Mouse (Mus musculus): ENCODE measurements around the gene Mbtps1. TPM values are rescaled to one million over a fixed set of nuclear protein-coding genes. Genes with fewer than 3 reads are reported as not detected.
A peak's percentile ranks its signal among the peaks of the same experiment; 100 is the strongest.

Gene Mbtps1
- total RNA-seq (2021): 10 to 100 TPM; 68.6 to 70.0 TPM

GRCm38 (mm10) chr8:119558603-119559401 lies at the start of gene Mbtps1:
Mbtps1 (minus strand) TSS chr8:119558735.
- peak; percentile 99 for DNase-seq

DNA sequence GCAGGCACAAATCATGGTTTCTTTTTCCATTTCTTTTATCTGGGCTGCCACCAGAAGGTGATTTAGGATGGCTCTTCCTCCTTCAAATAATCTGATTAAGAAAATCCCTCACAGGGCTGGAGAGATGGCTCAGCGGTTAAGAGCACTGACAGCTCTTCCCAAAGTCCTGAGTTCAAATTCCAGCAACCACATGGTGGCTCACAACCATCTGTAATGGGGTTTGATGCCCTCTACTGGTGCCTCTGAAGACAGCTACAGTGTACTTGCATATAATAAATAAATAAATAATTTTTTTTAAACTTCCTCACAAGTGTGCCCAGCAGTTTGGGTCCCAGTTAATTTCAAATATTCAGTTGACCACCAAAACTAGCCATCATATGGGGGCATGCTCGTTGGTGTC lies 47.7 kb upstream of the Mbtps1 start:
- DNase-seq: no peak

DNA sequence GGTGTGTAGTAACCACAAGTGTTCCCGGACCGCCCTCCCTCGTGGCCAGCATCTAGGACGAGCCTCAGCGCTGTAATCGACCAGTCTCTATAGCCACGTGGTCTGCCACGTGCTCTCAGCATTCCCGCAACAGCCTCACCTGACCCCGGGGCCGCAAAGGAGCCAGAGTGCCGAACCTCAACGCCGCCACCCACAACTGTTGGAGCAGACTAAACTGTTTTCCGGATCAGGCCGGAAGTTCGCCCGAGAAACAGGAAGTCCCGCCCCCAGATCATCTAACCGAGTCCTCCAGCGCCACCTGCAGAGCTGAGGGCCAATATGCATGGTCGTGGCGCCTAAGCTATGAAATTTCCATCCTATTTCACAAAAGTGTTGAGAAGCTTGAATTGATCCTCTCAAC lies 46.5 kb upstream of the Mbtps1 start, which contains the start of gene Taf1c:
Taf1c (minus strand) TSS at position 227 of the 400 bp plus-strand sequence.
- peak; percentile 96 for DNase-seq

GRCm38 (mm10) chr8:119604398-119604803 lies 45.9 kb upstream of the Mbtps1 start:
- DNase-seq: no peak

DNA sequence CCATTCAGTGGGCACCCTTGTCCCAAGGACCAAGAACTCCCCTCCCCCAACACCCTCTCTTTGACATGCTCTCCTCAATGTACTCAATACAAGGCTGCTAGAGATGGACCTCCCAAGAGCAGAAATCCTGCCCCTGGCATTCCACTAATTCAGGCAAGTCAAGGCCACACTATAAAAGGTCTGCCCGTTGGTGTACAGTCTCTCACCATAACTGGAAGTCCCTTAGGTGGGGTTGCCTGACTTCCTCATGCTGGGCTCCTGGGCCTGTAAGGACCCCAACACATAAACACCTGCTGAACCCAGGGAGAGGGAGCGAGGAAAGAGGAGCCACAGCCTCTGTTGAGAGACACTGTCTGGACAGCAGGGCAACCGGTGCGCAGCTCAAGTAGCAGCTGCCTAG lies 45.2 kb upstream of the Mbtps1 start:
- no peak for DNase-seq

- DNase-seq: no peak
These were observed 32.9 kb upstream of the Mbtps1 start for GRCm38 (mm10) chr8:119591456-119591855.

GRCm38 (mm10) chr8:119590348-119590747 lies 31.8 kb upstream of the Mbtps1 start:
- no peak for DNase-seq

GRCm38 (mm10) chr8:119588844-119589243 lies 30.3 kb upstream of the Mbtps1 start:
- no peak for DNase-seq

- DNase-seq: no peak
These were observed 29.8 kb upstream of the Mbtps1 start for GRCm38 (mm10) chr8:119588321-119588720.

GRCm38 (mm10) chr8:119585901-119586300 lies 27.4 kb upstream of the Mbtps1 start:
- DNase-seq: no peak

GRCm38 (mm10) chr8:119580441-119581161 lies 22.1 kb upstream of the Mbtps1 start:
- no peak for DNase-seq

- no peak for DNase-seq
These were observed 20.6 kb upstream of the Mbtps1 start for GRCm38 (mm10) chr8:119579096-119579495.

GRCm38 (mm10) chr8:119575366-119575726 lies 16.8 kb upstream of the Mbtps1 start:
- DNase-seq: no peak

DNA sequence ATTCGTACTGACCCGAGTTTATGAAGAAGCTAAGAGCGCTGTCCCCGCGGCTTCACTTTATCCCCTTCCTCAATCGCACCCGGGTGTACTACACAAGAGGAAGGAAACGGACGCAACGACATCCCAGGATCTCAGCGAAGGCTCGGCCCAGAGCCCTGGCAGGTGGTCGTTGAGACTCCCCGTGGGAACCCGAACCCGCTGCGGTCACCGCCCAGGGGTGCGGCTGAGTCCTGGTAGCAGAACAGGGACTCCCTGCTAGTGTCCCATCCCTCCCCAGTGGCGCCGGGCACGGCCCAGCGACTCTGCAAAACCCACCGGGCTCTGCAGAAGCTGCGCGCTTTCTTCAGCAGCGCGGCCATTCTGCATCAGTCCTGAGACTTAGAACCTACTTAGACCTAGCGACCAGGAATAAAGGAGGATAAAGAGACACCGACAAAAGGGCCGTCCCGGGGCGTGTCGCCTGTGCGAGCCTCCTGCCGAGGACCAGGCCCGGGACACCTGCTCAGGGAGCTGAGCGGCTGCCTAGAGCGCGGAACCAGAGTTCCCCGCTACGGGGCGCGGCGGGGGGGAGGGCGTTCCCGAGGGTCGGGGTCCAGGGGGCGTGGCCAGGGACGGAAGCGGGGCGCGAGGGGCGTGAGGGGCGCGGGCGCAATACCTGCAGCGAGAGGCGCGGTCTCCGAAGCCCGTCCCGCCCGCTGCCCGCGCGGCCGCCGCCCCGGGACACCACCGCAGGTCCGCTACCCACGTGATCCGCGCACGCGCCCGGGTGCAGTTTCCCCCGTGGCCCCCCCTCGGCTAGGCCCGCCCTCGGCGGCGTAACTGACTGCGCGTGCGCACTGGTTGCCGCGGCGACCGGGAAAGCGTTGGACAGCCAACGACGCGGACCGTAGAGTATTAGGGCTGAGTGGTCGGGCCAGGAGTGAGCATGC lies 16.2 kb upstream of the Mbtps1 start, which contains the start of the genes Hsdl1 and Dnaaf1:
Hsdl1 (minus strand) TSS at position 747 of the 929 bp plus-strand sequence.
Dnaaf1 (plus strand) TSS at position 799 of the 929 bp plus-strand sequence.
- peak; percentile 98 for DNase-seq

DNA sequence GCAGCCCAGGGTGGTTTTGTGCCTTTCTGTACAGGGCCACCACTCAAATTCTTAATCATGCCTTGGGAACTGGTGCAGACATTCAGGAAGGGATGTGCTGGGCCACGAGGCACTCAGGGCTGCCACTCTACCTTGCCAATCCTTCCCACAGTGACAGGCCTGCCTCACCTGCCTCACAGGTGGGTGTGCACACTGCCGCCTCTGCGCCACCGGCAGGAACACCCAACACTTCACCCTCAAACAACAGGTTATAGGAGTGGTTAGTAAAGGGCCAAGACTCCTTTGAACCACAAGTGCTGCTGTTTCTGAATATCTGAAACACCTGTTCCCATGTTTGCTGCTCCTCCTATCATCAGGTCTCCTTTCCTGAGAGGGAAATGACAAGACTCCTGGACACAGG lies 13.9 kb upstream of the Mbtps1 start:
- DNase-seq: no peak

DNA sequence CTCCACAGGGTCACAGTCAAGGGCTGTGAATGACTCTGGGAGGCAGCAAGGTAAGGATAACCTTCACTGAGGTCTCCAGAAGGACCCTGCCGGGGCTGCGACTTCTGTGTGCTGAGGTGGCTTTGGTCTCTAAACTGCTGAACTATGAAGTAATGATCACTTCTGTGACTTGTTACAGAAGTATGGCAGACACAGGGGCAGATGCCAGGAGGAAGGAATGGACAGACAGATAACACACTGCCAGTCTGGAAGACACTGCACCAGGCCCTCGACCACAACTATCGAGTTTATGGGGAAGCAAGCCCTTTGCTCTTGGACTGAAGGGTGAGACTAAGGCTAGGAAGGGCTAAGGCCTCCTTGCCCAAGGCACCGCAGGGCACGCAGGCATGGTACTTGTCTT lies 12.6 kb upstream of the Mbtps1 start:
- no peak for DNase-seq

GRCm38 (mm10) chr8:119569881-119570280 lies 11.3 kb upstream of the Mbtps1 start:
- no peak for DNase-seq

DNA sequence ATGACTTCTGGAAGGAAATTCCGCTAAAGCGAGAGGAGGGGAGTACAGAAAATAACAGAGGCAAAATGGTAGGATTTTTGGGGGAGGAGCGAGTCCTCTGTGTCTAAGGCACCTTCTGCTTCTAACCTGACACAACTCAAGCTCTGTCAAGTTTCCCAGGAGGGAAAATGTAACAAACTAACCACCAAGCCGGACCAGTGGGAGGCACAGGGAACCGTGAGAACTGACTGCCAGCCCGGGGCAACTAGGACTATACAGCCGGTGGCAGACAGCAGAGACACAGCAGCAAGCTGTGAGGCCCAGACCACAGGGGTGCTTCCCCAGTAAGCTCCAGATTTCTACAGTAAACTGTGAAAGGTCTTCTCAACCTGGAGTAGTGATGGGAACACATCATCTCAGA lies 10.4 kb upstream of the Mbtps1 start:
- no peak for DNase-seq

DNA sequence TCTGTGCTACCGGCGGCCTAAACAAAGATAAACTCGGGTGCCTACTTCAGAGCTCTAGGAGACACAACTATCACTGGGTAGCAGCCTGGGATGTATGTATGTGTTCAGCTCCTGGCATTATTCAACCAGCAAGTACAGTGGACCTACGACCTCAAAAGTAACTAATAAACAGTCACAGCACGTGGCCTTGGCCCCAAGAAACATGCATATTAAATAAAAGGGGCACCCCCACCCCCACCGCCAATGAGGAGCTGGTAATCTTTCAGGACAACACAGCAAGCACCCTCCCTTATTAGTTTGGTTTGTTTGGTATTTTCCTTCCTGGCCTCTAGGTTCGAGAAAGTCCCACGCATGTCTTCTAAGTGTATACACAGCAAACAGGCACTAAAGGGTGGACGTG lies 9.7 kb upstream of the Mbtps1 start:
- no peak for DNase-seq

- no peak for DNase-seq
These were observed 7.8 kb upstream of the Mbtps1 start for GRCm38 (mm10) chr8:119566367-119566766.

DNA sequence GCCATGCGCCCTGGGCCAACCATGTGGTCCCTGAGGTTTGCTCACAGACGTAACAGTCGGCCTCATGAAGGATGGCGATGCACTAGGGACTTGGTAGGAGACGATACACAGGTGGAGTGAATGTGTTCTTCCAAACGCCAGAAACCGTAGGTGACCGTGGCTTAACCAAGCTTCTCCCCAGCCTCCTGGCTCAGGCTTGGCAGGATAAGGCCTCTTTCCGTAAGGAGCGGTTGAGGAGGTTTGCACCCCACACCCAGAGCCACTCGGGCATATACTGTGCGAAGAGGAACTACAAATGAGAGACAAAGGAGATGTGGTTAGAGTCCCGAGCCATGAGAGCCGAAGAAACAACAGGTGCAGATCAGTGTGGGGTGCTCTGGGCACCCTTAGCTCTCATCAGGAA lies 5.3 kb upstream of the Mbtps1 start:
- no peak for DNase-seq

- no peak for DNase-seq
These were observed 826 bp upstream of the Mbtps1 start for GRCm38 (mm10) chr8:119559402-119559720.

All from heart, postnatal 4 days (tissue).